ENCODE assay signal across 1 mouse cellular context in the genomic region with DNA sequence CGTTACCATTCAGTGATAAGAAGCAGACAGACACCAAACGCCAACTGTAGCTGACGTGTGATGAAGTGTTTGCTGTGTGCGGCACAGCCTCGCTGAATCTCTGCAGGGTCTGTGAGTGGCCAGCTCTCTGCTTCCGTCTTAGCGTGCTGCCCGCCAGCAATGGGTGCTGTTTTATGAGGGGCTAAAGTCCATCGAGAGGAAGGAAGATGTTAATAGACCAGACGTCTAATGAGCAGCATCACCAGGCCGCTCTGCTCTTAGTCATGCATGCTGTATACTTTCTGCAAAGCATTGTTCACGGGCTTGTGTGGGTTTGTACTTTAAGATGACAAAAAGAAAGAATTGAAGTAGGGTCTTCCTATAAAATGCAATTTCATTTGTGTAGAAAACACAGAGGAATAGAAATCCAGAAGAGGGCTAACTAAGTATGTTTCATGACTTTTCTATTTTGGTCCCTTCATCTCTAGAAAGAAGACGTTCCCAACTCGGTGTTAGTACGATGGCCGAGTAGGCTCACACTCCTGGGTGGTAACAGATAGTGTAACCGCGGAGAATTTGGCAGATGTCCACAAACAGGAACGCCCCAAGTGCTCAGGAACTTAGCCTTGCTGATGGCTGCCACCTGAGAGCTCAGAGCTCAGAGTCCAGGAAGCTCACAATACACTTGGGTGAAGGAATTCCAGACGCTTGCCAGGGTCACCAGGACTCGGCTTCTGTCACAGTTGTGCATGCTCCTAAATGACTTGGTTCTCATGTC.
A peak's percentile ranks its signal among the peaks of the same experiment; 100 is the strongest.
TF ChIP-seq lines count a peak whose summit lies in the region.

No protein-coding gene starts in this region.

TF ChIP-seq in MEL, 35 proteins besides CTCF, POLR2A, EP300 and RAD21 (continued from another document):
- TF ChIP-seq MEF2A (IDR thresholded peaks at IDR 0.05; ENCODE audit: extremely low read depth, insufficient replicate concordance, low read depth, low read length, poor library complexity, severe bottlenecking), result no peak
- TF ChIP-seq ZC3H11A (IDR thresholded peaks at IDR 0.05; ENCODE audit: low read depth, low read length), result no peak
- TF ChIP-seq NRF1 (IDR thresholded peaks at IDR 0.05; ENCODE audit: insufficient read depth, low read depth, low read length, poor library complexity, severe bottlenecking), result no peak
- TF ChIP-seq NELFE (IDR thresholded peaks at IDR 0.05; ENCODE audit: low read depth, low read length), result no peak
- TF ChIP-seq UBTF (IDR thresholded peaks at IDR 0.05; ENCODE audit: borderline replicate concordance, insufficient read depth, low read depth, low read length), result no peak
- 0 out of 2 replicates have a peak, but pooled peaks have one; percentile 18 for TF ChIP-seq HCFC1 (IDR thresholded peaks at IDR 0.05; ENCODE audit: low read depth, low read length)
- TF ChIP-seq USF1 (IDR thresholded peaks at IDR 0.05; ENCODE audit: low read depth, low read length), result no peak
- TF ChIP-seq CHD2 (IDR thresholded peaks at IDR 0.05; ENCODE audit: low read length), result no peak
- TF ChIP-seq ETS1 (IDR thresholded peaks at IDR 0.05; ENCODE audit: low read depth, low read length), result peak; percentile 78
- peak; percentile 83 for TF ChIP-seq GATA1 (IDR thresholded peaks at IDR 0.05; ENCODE audit: low read depth, low read length)
- TF ChIP-seq RCOR1 (IDR thresholded peaks at IDR 0.05; ENCODE audit: low read depth, low read length), result peak; percentile 49; the same call in 1 of the 2 replicates
- peak; percentile 56; the same call in 1 of the 2 replicates for TF ChIP-seq SIN3A (IDR thresholded peaks at IDR 0.05; ENCODE audit: low read length)
